Mouse (Mus musculus): ENCODE measurements around the gene Defb28. TPM values are rescaled to one million over a fixed set of nuclear protein-coding genes. Genes with fewer than 3 reads are reported as not detected.

Defb28 gene
- polyA plus RNA-seq, 1 experiment from 2014 or later, result not detected

Other genes starting within 250 kb of the Defb28 start
- gene Tbc1d20, start 224.4 kb upstream of the Defb28 start, polyA plus RNA-seq (2014; fragmentation: Nextera tagmentation; extraction: Ambion mirVana), result 18.4 and 20.2 TPM in 2 replicates
- gene Rbck1, start 185.6 kb upstream of the Defb28 start, polyA plus RNA-seq (2014; fragmentation: Nextera tagmentation; extraction: Ambion mirVana), result 80.7 and 97.1 TPM in 2 replicates
- 0.24 and 0.79 TPM in 2 replicates for gene Trib3, start 174.2 kb upstream of the Defb28 start, polyA plus RNA-seq (2014; fragmentation: Nextera tagmentation; extraction: Ambion mirVana)
- gene Nrsn2, start 141.6 kb upstream of the Defb28 start, polyA plus RNA-seq (2014; fragmentation: Nextera tagmentation; extraction: Ambion mirVana), result 18.9 and 21.8 TPM in 2 replicates
- gene Sox12, start 120.2 kb upstream of the Defb28 start, polyA plus RNA-seq (2014; fragmentation: Nextera tagmentation; extraction: Ambion mirVana), result 18.2 and 21.8 TPM in 2 replicates
- gene Zcchc3, start 103.2 kb upstream of the Defb28 start, polyA plus RNA-seq (2014; fragmentation: Nextera tagmentation; extraction: Ambion mirVana), result 17.3 and 18.2 TPM in 2 replicates
- gene 6820408C15Rik, start 102.7 kb upstream of the Defb28 start, polyA plus RNA-seq (2014; fragmentation: Nextera tagmentation; extraction: Ambion mirVana), result 2.3 and 2.8 TPM in 2 replicates
- not detected in 2 replicates for gene Defb23, start 53.6 kb upstream of the Defb28 start, polyA plus RNA-seq (2014; fragmentation: Nextera tagmentation; extraction: Ambion mirVana)
- not detected in 2 replicates for gene Defb20, start 41.2 kb upstream of the Defb28 start, polyA plus RNA-seq (2014; fragmentation: Nextera tagmentation; extraction: Ambion mirVana)
- not detected in 2 replicates for gene Defb22, start 28.1 kb upstream of the Defb28 start, polyA plus RNA-seq (2014; fragmentation: Nextera tagmentation; extraction: Ambion mirVana)
- not detected in 2 replicates for gene Defb26, start 6.6 kb upstream of the Defb28 start, polyA plus RNA-seq (2014; fragmentation: Nextera tagmentation; extraction: Ambion mirVana)
- not detected in 2 replicates for gene Defb29, start 21.8 kb downstream of the Defb28 start, polyA plus RNA-seq (2014; fragmentation: Nextera tagmentation; extraction: Ambion mirVana)
- not detected in 2 replicates for gene Gm17416, start 51.1 kb downstream of the Defb28 start, polyA plus RNA-seq (2014; fragmentation: Nextera tagmentation; extraction: Ambion mirVana)
- not detected in 2 replicates for gene Defb21, start 54.5 kb downstream of the Defb28 start, polyA plus RNA-seq (2014; fragmentation: Nextera tagmentation; extraction: Ambion mirVana)
- not detected in 2 replicates for gene Defb19, start 62.1 kb downstream of the Defb28 start, polyA plus RNA-seq (2014; fragmentation: Nextera tagmentation; extraction: Ambion mirVana)
- not detected in 2 replicates for gene Defb45, start 81.1 kb downstream of the Defb28 start, polyA plus RNA-seq (2014; fragmentation: Nextera tagmentation; extraction: Ambion mirVana)
- gene Defb36, start 86.1 kb downstream of the Defb28 start, polyA plus RNA-seq (2014; fragmentation: Nextera tagmentation; extraction: Ambion mirVana), result not detected in 2 replicates
- not detected in 2 replicates for gene Defb25, start 104.8 kb downstream of the Defb28 start, polyA plus RNA-seq (2014; fragmentation: Nextera tagmentation; extraction: Ambion mirVana)
- 0.34 and 0.53 TPM in 2 replicates for gene Rem1, start 108.7 kb downstream of the Defb28 start, polyA plus RNA-seq (2014; fragmentation: Nextera tagmentation; extraction: Ambion mirVana)
- 136 and 161 TPM in 2 replicates for gene H13, start 151.2 kb downstream of the Defb28 start, polyA plus RNA-seq (2014; fragmentation: Nextera tagmentation; extraction: Ambion mirVana)
- 35.8 and 42.6 TPM in 2 replicates for gene Mcts2, start 168.8 kb downstream of the Defb28 start, polyA plus RNA-seq (2014; fragmentation: Nextera tagmentation; extraction: Ambion mirVana)
- 29.2 and 32.8 TPM in 2 replicates for gene Id1, start 218.0 kb downstream of the Defb28 start, polyA plus RNA-seq (2014; fragmentation: Nextera tagmentation; extraction: Ambion mirVana)
- 4.5 and 5.9 TPM in 2 replicates for gene Cox4i2, start 235.9 kb downstream of the Defb28 start, polyA plus RNA-seq (2014; fragmentation: Nextera tagmentation; extraction: Ambion mirVana)